Mouse (Mus musculus): Measurements from ENCODE around the gene Fbxo47. TPM values are rescaled to one million over a fixed set of nuclear protein-coding genes. Genes with fewer than 3 reads are reported as not detected.
A peak's percentile ranks its signal among the peaks of the same experiment; 100 is the strongest.

Gene Fbxo47
- polyA plus RNA-seq, 1 experiment from 2014 or later, result 0.33 TPM

GRCm38 (mm10) chr11:97811569-97812362, 72.2 kb downstream of the Fbxo47 start:
- peak overlapping the region; percentile 15; the same call in 1 of the 2 replicates for H3K4me2 ChIP-seq
- no peaks in the 10 kb centered on the region for H3K27me3 ChIP-seq
- ATAC-seq (ENCODE audit: low read depth) (peak; percentile 40), DNase-seq (no peak)
- 58% methylated on average over 12 of the region's 13 CpGs for WGBS (ENCODE audit: insufficient replicate concordance)
- H3K4me1 ChIP-seq (replicated peaks), result peaks cover 93% of the 10 kb centered on the region
- no peak overlapping the region for H3K9ac ChIP-seq
- peak overlapping the region; percentile 50; the same call in 1 of the 2 replicates for H3K27ac ChIP-seq
- no peak overlapping the region for H3K4me3 ChIP-seq (replicated peaks)
- peaks cover 47% of the 10 kb centered on the region for H3K36me3 ChIP-seq
- no peaks in the 10 kb centered on the region for H3K9me3 ChIP-seq (replicated peaks)

GRCm38 (mm10) chr11:97810970-97811369, 73.0 kb downstream of the Fbxo47 start:
- 67% methylated on average over 3 of the region's 3 CpGs for WGBS (ENCODE audit: insufficient replicate concordance)
- H3K4me2 ChIP-seq, result no peak overlapping the region

GRCm38 (mm10) chr11:97810356-97810755, 73.6 kb downstream of the Fbxo47 start:
- H3K4me3 ChIP-seq (replicated peaks), result no peak overlapping the region
- H3K27me3 ChIP-seq, result no peaks in the 10 kb centered on the region
- H3K9ac ChIP-seq, result no peak overlapping the region
- H3K4me2 ChIP-seq, result no peak overlapping the region
- peaks cover 91% of the 10 kb centered on the region for H3K4me1 ChIP-seq (replicated peaks)
- no peak for ATAC-seq (ENCODE audit: low read depth)
- no peak overlapping the region for H3K27ac ChIP-seq
- DNase-seq, result no peak
- 34% methylated on average over 7 of the region's 7 CpGs for WGBS (ENCODE audit: insufficient replicate concordance)
- peaks cover 35% of the 10 kb centered on the region for H3K36me3 ChIP-seq
- H3K9me3 ChIP-seq (replicated peaks), result no peaks in the 10 kb centered on the region

More at GRCm38 (mm10) chr11:97810970-97811369, 73.0 kb downstream of the Fbxo47 start:
- Histone ChIP-seq H3K9ac (no peak overlapping the region), H3K27me3 (no peaks in the 10 kb centered on the region), H3K36me3 (peaks cover 40% of the 10 kb centered on the region), H3K9me3 (replicated peaks) (no peaks in the 10 kb centered on the region), H3K27ac (no peak overlapping the region), H3K4me1 (replicated peaks) (peaks cover 91% of the 10 kb centered on the region), H3K4me3 (replicated peaks) (no peak overlapping the region)
- no peak for DNase-seq
- no peak for ATAC-seq (ENCODE audit: low read depth)

GRCm38 (mm10) chr11:97809235-97810121, 74.5 kb downstream of the Fbxo47 start:
- H3K4me3 ChIP-seq (replicated peaks), result no peak overlapping the region
- H3K9me3 ChIP-seq (replicated peaks), result no peaks in the 10 kb centered on the region
- ATAC-seq (ENCODE audit: low read depth) (no peak), DNase-seq (no peak)
- no peaks in the 10 kb centered on the region for H3K27me3 ChIP-seq
- WGBS (ENCODE audit: insufficient replicate concordance), result 59% methylated on average over 7 of the region's 7 CpGs
- no peak overlapping the region for H3K9ac ChIP-seq
- H3K4me1 ChIP-seq (replicated peaks), result peaks cover 91% of the 10 kb centered on the region
- H3K4me2 ChIP-seq, result no peak overlapping the region
- 0 out of 2 replicates have a peak overlapping the region, but pooled peaks have one; percentile 15 for H3K27ac ChIP-seq
- peaks cover 27% of the 10 kb centered on the region for H3K36me3 ChIP-seq

GRCm38 (mm10) chr11:97808621-97809234, 75.2 kb downstream of the Fbxo47 start:
- Histone ChIP-seq H3K36me3 (peaks cover 23% of the 10 kb centered on the region), H3K9me3 (replicated peaks) (no peaks in the 10 kb centered on the region), H3K27ac (peak overlapping the region; percentile 29; the same call in 1 of the 2 replicates), H3K4me3 (replicated peaks) (no peak overlapping the region), H3K4me2 (no peak overlapping the region), H3K9ac (no peak overlapping the region), H3K27me3 (no peaks in the 10 kb centered on the region), H3K4me1 (replicated peaks) (peaks cover 92% of the 10 kb centered on the region)
- DNase-seq (no peak), ATAC-seq (ENCODE audit: low read depth) (no peak)
- WGBS (ENCODE audit: insufficient replicate concordance), result 66% methylated on average over 5 of the region's 5 CpGs

DNA sequence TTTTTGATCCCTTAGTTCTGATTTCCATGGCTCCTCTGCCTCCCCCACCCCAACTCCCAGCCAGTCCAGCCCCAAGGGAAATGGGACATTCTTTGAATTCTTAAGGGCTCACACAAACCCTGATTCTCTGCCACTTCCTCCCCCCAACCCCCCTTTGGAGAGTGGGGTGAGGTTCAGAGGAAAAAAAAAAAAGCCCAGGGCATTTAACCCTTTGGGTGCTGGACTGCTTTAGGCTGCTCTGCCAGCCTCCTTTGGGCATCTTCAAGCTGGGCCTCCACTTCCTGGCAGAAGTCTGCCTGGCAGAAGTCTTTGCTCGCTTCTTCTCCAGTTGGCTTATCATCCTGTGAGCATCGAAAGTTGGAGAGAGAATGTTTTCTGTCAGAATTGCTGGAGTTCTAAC, 75.9 kb downstream of the Fbxo47 start:
- Histone ChIP-seq H3K4me1 (replicated peaks) (peaks cover 88% of the 10 kb centered on the region), H3K4me3 (replicated peaks) (no peak overlapping the region), H3K9ac (no peak overlapping the region), H3K27me3 (no peaks in the 10 kb centered on the region), H3K4me2 (no peak overlapping the region), H3K27ac (peak overlapping the region; percentile 29; the same call in 1 of the 2 replicates), H3K9me3 (replicated peaks) (no peaks in the 10 kb centered on the region), H3K36me3 (peaks cover 22% of the 10 kb centered on the region)
- WGBS (ENCODE audit: insufficient replicate concordance), result 40% methylated on average over 2 of the region's 2 CpGs
- no peak for DNase-seq
- ATAC-seq (ENCODE audit: low read depth), result no peak

- no peak for ATAC-seq (ENCODE audit: low read depth)
- Histone ChIP-seq H3K4me1 (replicated peaks) (peaks cover 86% of the 10 kb centered on the region), H3K4me3 (replicated peaks) (no peak overlapping the region), H3K9me3 (replicated peaks) (no peaks in the 10 kb centered on the region), H3K4me2 (no peak overlapping the region), H3K27ac (peak overlapping the region; percentile 52; the same call in 1 of the 2 replicates), H3K27me3 (no peaks in the 10 kb centered on the region), H3K36me3 (peaks cover 21% of the 10 kb centered on the region), H3K9ac (no peak overlapping the region)
- no peak for DNase-seq
- 39% methylated on average over 6 of the region's 6 CpGs for WGBS (ENCODE audit: insufficient replicate concordance)
Measured at GRCm38 (mm10) chr11:97807626-97808025, 76.3 kb downstream of the Fbxo47 start.

GRCm38 (mm10) chr11:97806613-97806964, 77.4 kb downstream of the Fbxo47 start:
- Histone ChIP-seq H3K36me3 (peaks cover 18% of the 10 kb centered on the region), H3K27ac (no peak overlapping the region), H3K4me1 (replicated peaks) (peaks cover 88% of the 10 kb centered on the region), H3K4me2 (no peak overlapping the region), H3K4me3 (replicated peaks) (no peak overlapping the region), H3K9ac (no peak overlapping the region), H3K9me3 (replicated peaks) (no peaks in the 10 kb centered on the region), H3K27me3 (no peaks in the 10 kb centered on the region)
- 73% methylated on average over 7 of the region's 7 CpGs for WGBS (ENCODE audit: insufficient replicate concordance)
- ATAC-seq (ENCODE audit: low read depth) (no peak), DNase-seq (no peak)

DNA sequence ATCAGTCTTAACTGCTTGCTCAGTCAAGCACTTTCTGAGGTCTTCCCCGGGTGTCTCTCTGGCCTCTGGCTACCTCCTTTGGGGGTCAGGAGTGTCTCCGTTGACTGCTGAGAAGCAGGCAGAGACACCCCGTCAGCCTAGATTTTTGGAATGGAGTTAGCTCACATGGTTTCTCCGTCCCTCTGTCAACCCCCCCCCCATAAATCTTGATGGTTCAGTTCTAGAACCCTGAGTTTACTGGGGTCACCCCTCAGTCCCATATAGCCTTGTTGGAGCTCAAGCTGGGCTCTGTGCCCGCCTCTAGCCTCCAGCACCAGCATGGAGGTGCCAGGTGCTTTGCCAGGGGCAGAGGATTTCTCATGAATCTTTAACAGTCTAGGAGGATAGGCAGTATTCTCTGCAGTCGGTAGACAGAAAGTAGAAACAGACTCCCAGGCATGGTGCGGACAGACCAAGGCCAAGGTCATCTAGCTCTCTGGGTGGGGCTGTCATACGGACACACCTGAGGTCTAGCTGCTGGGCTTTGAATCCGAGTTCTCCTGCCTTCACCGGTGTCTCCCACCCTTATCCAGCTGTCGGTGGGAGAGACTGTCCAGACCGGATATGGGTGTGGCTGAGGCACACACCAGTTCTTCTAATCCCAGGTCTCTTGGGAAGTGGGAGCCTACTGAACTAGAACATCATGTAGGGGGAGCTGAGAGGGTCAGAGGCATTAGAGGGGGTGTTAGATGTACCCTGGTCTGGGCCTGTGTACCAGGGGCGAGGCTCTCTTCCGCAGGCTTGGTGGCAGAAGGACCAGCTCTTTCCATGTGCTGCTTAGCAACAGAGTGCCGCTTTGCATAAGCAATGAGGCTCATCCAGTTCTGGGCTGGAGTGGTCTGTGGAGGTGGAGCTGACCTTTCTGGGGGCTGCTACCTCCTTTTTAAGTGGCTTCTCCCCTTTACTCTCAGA, 78.0 kb downstream of the Fbxo47 start:
- DNase-seq, result no peak
- Histone ChIP-seq H3K9ac (no peak overlapping the region), H3K4me2 (peak overlapping the region; percentile 14; the same call in 1 of the 2 replicates), H3K4me1 (replicated peaks) (peaks cover 88% of the 10 kb centered on the region), H3K36me3 (peaks cover 18% of the 10 kb centered on the region), H3K4me3 (replicated peaks) (no peak overlapping the region), H3K27me3 (no peaks in the 10 kb centered on the region), H3K27ac (peak overlapping the region; percentile 70), H3K9me3 (replicated peaks) (no peaks in the 10 kb centered on the region)
- 57% methylated on average over 15 of the region's 15 CpGs for WGBS (ENCODE audit: insufficient replicate concordance)
- no peak for ATAC-seq (ENCODE audit: low read depth)

Data from liver, embryonic 13.5 days (tissue).